Mouse (Mus musculus): ENCODE results near the gene Mlip.

Gene Mlip

GRCm38 (mm10) chr9:77344318-77344717 lies 8.5 kb downstream of the Mlip start:
- no peak for DNase-seq

- no peak for DNase-seq
Observed at GRCm38 (mm10) chr9:77340159-77340862, 12.5 kb downstream of the Mlip start.

- DNase-seq = no peak
Observed at GRCm38 (mm10) chr9:77339571-77340148, 13.1 kb downstream of the Mlip start.

DNA sequence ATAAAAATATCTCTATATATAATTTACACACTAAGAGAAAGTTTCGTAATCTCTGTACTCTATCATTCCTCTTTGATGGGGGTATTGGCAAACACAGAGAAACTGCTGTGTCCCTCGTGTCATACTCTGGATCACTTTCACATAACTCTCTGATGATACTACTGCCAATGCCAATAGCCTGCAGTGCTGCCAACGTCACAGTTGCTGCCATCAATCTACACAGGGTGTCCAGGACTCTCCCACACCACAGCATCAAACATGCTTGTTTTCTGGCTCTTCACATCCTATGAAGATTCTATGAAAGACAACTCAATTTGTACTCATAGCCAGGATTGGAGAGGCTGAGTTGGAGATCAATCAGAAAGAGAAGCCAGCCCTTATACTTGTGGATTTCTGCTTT lies 17.4 kb downstream of the Mlip start:
- DNase-seq = no peak

DNA sequence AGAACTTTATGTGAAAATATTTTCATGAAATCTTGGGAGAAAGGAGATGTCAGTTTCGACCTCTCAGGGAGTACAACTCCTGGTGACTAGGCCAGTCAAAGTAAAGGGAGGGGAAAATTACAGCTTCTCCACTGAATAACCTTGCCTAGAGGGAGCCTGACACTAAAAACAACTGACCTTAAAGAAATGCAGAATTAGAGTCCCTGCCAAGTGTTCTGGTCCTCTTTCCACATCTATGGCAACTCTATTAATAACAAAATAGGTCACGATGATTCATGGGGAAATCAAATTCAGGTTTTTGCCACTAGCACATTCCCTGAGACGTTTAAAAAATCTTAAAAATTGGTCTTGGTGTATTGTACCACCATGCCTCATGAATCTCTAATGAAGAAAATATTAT lies 34.4 kb downstream of the Mlip start:
- DNase-seq = no peak

- no peak for DNase-seq
Observed at GRCm38 (mm10) chr9:77310548-77310947, 42.2 kb downstream of the Mlip start.

DNA sequence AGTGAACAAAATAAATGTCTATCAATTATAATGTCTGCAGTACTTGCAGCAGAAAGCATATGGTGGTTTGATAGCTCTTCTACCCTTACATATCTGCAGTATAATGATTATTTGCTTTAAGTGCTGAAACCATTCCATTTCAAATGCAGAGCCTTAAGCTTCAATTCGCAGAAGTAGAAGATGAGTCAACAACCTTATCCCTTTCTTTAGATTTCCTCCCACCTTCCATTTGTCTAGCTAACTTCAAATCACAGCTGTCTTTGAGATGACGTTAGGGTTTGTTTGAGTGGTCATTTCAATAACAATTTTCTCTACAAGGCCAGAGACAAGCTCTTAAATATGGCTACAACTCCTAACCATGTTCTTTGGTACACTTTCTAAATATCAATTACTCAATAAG lies 47.4 kb downstream of the Mlip start:
- no peak for DNase-seq

GRCm38 (mm10) chr9:77302340-77302739 lies 50.4 kb downstream of the Mlip start:
- no peak for DNase-seq

DNA sequence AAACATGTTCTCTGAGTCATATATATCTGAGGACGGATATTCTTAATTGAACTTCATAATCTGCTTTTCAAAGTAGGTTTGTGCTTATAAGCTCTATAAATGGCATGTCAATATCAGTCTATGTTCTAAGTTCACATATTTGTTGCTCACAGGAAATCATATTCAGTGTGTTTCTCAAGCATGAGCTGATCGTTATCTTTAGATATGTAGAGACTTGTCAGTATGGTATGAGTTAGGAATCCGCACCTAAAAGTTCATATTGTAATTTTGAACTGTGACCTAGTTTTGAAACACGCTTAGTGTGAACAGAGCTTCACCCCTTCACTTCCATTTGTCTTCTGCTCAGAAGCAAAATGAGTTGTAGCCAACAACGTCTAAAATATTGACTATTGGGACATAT lies 64.8 kb downstream of the Mlip start:
- DNase-seq = no peak

DNA sequence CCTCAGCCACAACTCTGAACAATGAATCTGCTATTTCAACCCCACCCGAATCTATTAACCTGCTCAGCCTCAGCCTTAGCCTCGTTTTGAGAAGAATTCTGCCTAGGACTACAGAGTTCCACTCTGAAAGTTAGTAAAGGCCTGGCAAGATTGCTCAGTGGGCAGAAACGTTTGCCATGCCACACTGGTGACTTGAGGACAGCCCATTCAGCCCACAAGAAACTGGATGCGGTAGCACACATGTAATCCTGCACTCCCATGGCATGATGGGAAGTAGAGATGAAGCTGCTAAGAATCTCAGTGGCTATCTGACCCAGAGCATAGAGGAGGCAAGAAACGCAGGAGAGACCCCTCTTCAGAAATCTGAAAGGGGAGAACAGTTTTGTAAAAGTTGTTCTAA lies 73.4 kb downstream of the Mlip start:
- DNase-seq = no peak

- no peak for DNase-seq
Observed at GRCm38 (mm10) chr9:77278055-77278454, 74.7 kb downstream of the Mlip start.

DNA sequence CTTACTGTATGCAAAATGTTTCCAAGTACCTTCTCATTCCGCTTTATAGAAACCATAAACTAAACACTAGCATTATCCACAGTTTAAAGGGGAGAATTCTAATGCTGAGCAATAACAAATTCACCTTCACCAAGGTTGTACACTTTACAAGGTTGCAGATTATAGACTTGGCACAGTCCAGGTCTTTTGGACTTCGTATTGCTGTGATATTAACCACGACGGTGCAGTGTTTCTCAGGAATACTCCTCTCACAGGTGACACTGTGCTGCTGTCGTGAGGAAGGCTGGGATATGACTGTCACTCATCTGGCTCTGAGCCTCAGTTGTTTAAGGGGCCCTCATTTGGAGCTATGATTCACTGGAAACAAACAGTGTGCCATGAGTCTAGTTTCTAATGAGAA lies 75.5 kb downstream of the Mlip start:
- no peak for DNase-seq

GRCm38 (mm10) chr9:77276451-77277154 lies 76.2 kb downstream of the Mlip start:
- no peak for DNase-seq

DNA sequence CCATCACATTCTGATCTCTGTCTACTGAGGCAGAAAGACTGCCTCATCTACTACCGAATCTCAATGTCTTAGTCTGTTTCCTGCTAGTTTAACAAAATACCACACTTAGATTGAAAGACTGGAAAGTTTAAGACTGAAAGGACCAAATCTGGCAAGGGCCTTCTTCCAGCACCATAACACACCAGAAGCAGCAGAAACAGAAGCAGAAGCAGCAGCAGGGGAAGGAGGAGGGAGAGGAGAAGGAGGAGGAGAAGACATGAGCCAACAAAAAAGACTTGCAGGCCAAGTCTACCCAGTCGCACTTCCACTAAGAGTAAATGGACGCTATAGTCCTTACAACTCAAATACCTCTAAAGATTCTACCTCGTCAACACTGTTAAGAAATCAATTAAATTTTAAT lies 80.0 kb downstream of the Mlip start:
- DNase-seq = no peak

- no peak for DNase-seq
Observed at GRCm38 (mm10) chr9:77265268-77266017, 87.3 kb downstream of the Mlip start.

DNA sequence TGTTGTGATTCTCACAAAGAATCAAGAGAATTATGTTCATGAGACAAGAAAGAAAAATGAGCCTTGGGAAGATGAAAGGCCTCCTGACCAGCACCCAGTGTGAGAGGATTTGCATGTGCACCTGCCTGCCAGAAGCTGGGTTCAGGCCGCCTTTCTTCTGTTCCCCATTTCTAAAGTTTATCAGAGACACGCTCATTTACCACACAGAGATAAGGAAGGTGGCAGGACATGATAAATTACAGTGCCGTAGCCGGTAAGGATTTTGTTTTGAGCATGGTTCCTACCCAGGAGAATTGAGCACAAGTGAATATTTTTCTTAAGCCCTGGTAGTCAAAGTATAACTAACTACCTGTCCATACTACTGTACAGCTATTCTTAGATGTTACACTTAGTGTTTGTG lies 93.7 kb downstream of the Mlip start:
- DNase-seq = no peak

GRCm38 (mm10) chr9:77258265-77258664 lies 94.5 kb downstream of the Mlip start:
- no peak for DNase-seq

- no peak for DNase-seq
Observed at GRCm38 (mm10) chr9:77254514-77254913, 98.3 kb downstream of the Mlip start.

DNA sequence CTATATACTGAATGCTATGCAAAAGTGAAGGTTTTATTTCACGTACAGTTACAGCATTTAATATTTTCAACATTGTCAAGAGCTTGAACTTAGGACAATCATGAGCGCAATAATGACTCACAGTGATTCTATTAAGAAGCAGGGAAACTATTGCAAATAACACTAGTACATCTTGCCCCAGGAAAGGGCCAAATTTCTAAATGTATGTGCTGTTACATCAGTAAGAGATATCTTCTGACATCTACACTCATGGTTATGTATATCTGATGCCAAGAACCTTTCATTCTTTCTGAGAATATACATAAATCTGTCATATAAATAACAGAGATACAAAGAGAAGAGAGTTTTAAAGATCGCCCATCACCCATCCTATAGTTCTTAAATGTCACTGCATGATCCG lies 100.0 kb downstream of the Mlip start:
- no peak for DNase-seq

GRCm38 (mm10) chr9:77252134-77252533 lies 100.6 kb downstream of the Mlip start:
- DNase-seq = no peak

DNA sequence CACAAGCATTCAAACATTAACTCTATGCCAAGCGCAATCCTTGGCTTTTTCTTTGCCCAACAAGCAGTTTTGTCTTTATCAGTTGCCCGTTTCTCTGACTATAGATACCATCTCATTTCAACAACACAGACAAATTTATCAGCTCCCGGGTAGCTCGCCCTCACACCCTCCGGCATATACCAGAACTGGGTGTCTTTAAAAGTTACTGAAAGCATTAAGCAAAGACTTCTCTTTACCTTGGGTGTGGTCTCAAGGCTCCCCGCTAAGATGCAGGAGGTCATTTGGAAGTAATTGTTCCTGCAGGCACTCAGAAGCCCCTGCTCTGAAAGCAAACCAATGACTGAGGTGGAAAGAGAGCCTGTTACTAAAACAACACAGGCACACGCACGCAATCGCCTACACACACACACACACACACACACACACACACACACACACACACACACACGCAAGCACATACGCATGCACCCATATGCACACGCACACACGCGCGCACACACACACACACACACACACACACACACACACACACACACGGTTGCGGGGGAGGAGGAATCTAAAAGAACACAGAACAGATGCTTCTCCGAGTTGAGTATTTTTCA lies 101.2 kb downstream of the Mlip start:
- no peak for DNase-seq

- DNase-seq = no peak
Observed at GRCm38 (mm10) chr9:77198250-77198649, 154.5 kb downstream of the Mlip start.

DNA sequence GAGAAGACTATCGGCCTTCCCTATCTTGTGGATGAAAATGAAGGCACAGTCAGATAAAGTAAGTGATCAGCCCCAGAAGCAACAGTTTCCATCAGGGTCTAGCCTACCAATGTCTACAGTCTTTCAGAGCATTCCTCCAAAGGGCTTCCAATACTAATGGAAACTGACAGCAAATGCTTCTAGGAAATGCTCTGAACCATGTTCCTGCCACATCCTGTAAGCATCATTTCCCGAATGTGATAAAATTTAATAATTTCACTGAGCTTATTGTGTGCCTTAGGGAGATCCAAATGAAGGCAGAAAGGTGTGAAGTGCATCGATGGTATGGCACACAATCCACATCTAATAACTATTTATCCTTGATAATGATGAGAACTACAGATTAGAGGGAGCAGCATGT lies 173.3 kb downstream of the Mlip start:
- DNase-seq = no peak
